In the genomic region with DNA sequence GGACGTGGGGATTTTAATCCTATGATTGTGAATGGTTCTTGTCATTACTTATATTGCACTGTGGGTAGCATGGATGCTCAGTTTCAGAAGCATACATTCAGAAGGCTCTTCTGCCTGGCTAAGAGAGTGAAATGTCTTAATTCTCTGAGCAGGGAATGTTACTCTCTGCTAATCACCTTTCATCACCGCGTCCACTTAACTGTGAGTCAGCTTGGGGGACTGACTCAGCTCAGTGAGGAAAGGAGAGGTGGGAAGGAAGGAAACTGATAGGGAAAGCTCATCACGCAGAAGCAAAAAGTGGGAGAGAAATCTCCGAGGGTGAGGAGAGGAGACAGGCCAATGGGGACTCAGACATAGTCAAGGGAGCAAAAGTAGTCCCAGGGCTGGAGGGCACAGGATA, we compare ENCODE assay signal across 30 mouse cellular contexts. TPM values are rescaled to one million over a fixed set of nuclear protein-coding genes. Genes with fewer than 3 reads are reported as not detected.
DNase-seq lines count a peak whose midpoint lies in the region; ATAC-seq and TF ChIP-seq lines count a peak whose summit lies in the region.
"Had no signal": no experiment of that assay in that cellular context is flagged by ENCODE, and none has a peak within 500 bp of the region (broad histone marks: within the 10 kb centered on the region; RNA-seq: fewer than 3 reads in every experiment).

No protein-coding gene starts in this region.

- ATAC-seq in frontal cortex, adult (ENCODE audit: low TSS enrichment) = peak; percentile 50; the same call in 1 of the 2 replicates
- ATAC-seq: activated CD4-positive, CD25-positive, alpha-beta regulatory T cell, adult 4 months; forebrain, embryonic 15.5 days; hindbrain, postnatal 0 days; inflammation-experienced regulatory T-cells, adult 6 months; intestine, embryonic 16.5 days had no signal

- no peaks in the 10 kb centered on the region for H3K27me3 ChIP-seq in myocyte (ENCODE audit: control insufficient read depth, insufficient read depth, insufficient read length)
- no peaks in the 10 kb centered on the region for H3K27me3 ChIP-seq in limb, embryonic 10.5 days (ENCODE audit: low read depth, poor library complexity, severe bottlenecking)
- H3K27me3 ChIP-seq: CH12.LX; embryonic facial prominence, embryonic 13.5 days; forebrain, embryonic 12.5 days; forebrain, embryonic 15.5 days; hindbrain, embryonic 13.5 days had no signal

- 88% methylated on average over 5 of the region's 5 CpGs for WGBS in limb, embryonic 10.5 days

- TF ChIP-seq POLR2A in myocyte (IDR thresholded peaks at IDR 0.05; ENCODE audit: insufficient read length, low read depth) = no peak

- H3K36me3 ChIP-seq in myocyte (ENCODE audit: control insufficient read depth, insufficient read depth) = no peaks in the 10 kb centered on the region
- H3K36me3 ChIP-seq in limb, embryonic 10.5 days = no peaks in the 10 kb centered on the region
- H3K36me3 ChIP-seq: embryonic facial prominence, embryonic 13.5 days; G1E; hindbrain, embryonic 13.5 days had no signal

- peaks cover 9% of the 10 kb centered on the region for H3K79me2 ChIP-seq in myocyte (ENCODE audit: control insufficient read depth, insufficient read depth)

- no peaks in the 10 kb centered on the region for H3K9me3 ChIP-seq in limb, embryonic 10.5 days (replicated peaks)
- H3K9me3 ChIP-seq: embryonic facial prominence, embryonic 10.5 days; embryonic facial prominence, embryonic 13.5 days; forebrain, embryonic 12.5 days; forebrain, embryonic 15.5 days; hindbrain, embryonic 10.5 days; hindbrain, embryonic 13.5 days had no signal

- H3K4me3 ChIP-seq in myocyte = no peak overlapping the region
- no peak overlapping the region for H3K4me3 ChIP-seq in limb, embryonic 10.5 days
- H3K4me3 ChIP-seq: embryonic facial prominence, embryonic 10.5 days; embryonic facial prominence, embryonic 13.5 days; erythroblast, embryonic 14.5 days; forebrain, embryonic 12.5 days; forebrain, embryonic 15.5 days; gastrocnemius, adult 2 months; hindbrain, embryonic 10.5 days; hindbrain, embryonic 13.5 days had no signal

- no peak for DNase-seq in frontal cortex, postnatal 14 days (ENCODE audit: low spot score in 2 of 2)
- peak; percentile 58 for DNase-seq in NIH3T3 (ENCODE audit: low read depth)
- DNase-seq in thymus, adult 18-20 months = no peak
- no peak for DNase-seq in limb, embryonic 10.5 days (ENCODE audit: low spot score)
- DNase-seq: adrenal gland, postnatal 14 days; cerebellum, adult 11-12 months; cerebellum, adult 8-10 months; cerebellum, postnatal 10 days; cerebellum, postnatal 36 days; embryo, embryonic 11 days; gastrocnemius, adult 2 months; gastrocnemius, postnatal 14 days; heart, adult 11 months; kidney, adult 2 months had no signal

- no peak overlapping the region for H3ac ChIP-seq in myocyte (ENCODE audit: control insufficient read depth, insufficient read length)

- H3K4me1 ChIP-seq in limb, embryonic 10.5 days = no peaks in the 10 kb centered on the region
- H3K4me1 ChIP-seq: embryonic facial prominence, embryonic 13.5 days had no signal

- no peak overlapping the region for H3K27ac ChIP-seq in limb, embryonic 10.5 days
- H3K27ac ChIP-seq: embryonic facial prominence, embryonic 10.5 days; embryonic facial prominence, embryonic 13.5 days; forebrain, embryonic 12.5 days; forebrain, embryonic 15.5 days; gastrocnemius, adult 2 months; hindbrain, embryonic 10.5 days; hindbrain, embryonic 13.5 days; hindbrain, postnatal 0 days had no signal

- peak overlapping the region; percentile 39 for H3K4me2 ChIP-seq in myocyte (ENCODE audit: low read depth)
- H3K4me2 ChIP-seq: embryonic facial prominence, embryonic 13.5 days; forebrain, embryonic 12.5 days; forebrain, embryonic 15.5 days; heart, embryonic 11.5 days; hindbrain, embryonic 13.5 days had no signal

TF ChIP-seq in myocyte, 11 proteins besides CTCF, POLR2A, EP300 and RAD21:
- TF ChIP-seq TCF12 (IDR thresholded peaks at IDR 0.05; ENCODE audit: insufficient read depth, poor library complexity, severe bottlenecking) (no peak), MAX (IDR thresholded peaks at IDR 0.05; ENCODE audit: low read depth) (no peak), POLR2AphosphoS2 (IDR thresholded peaks at IDR 0.05; ENCODE audit: insufficient read length, low read depth) (no peak), TCF3 (IDR thresholded peaks at IDR 0.05; ENCODE audit: insufficient read length, low read depth) (no peak), SRF (IDR thresholded peaks at IDR 0.05; ENCODE audit: control insufficient read depth, insufficient read length, low read depth) (no peak), USF1 (IDR thresholded peaks at IDR 0.05; ENCODE audit: low read depth) (no peak), MYOD1 (IDR thresholded peaks at IDR 0.05; ENCODE audit: control insufficient read depth in 1 of 3, insufficient read length in 2 of 3, low read depth in 2 of 3) (no peak), CEBPB (IDR thresholded peaks at IDR 0.05; ENCODE audit: insufficient read depth, poor library complexity, severe bottlenecking) (no peak), MYOG (IDR thresholded peaks at IDR 0.05; ENCODE audit: control insufficient read depth in 1 of 3, insufficient read depth in 1 of 3, insufficient read length in 2 of 3, low read depth in 2 of 3) (no peak), E2F4 (IDR thresholded peaks at IDR 0.05; ENCODE audit: insufficient read depth) (no peak), REST (IDR thresholded peaks at IDR 0.05; ENCODE audit: insufficient read depth, insufficient read length) (no peak)

RNA-seq across cellular contexts. Expression of a gene that starts 10.9 kb away (rescaled TPM):
- polyA plus RNA-seq in myocyte (2012; fragmentation: generic; extraction: Trizol) = 2.5 TPM
- 2.1 and 3.1 TPM in 2 replicates for polyA plus RNA-seq in limb, embryonic 10.5 days (2016; fragmentation: Nextera tagmentation; extraction: Ambion mirVana)
- polyA plus RNA-seq: activated CD4-positive, CD25-positive, alpha-beta regulatory T cell, adult 4 months; G1E; inflammation-experienced regulatory T-cells, adult 6 months had no signal
